Mouse (Mus musculus) forebrain, embryonic 16.5 days (tissue): ENCODE results near the gene Gm26602. TPM values are rescaled to one million over a fixed set of nuclear protein-coding genes. Genes with fewer than 3 reads are reported as not detected.
A peak's percentile ranks its signal among the peaks of the same experiment; 100 is the strongest.
"Not testable (repeated sequence)": the region's sequence is repeated elsewhere in the genome, so short reads cannot be mapped to it uniquely, and the experiment has no call there.

Source experiments
- ATAC-seq: fragments of 200-750 bp; cut with Nextera tagmentation; 2 replicates; pipeline ENCODE4 v1.8.0; 2017; ENCODE audit warnings: mild to moderate bottlenecking, moderate library complexity
- H3K27ac ChIP-seq: fragments of 300-500 bp; sonication (generic); 2 replicates; pipeline ENCODE4 v1.5.1; 2014; ENCODE audit warnings: low read length, control low read depth
- H3K27me3 ChIP-seq: fragments of 300-500 bp; sonication (generic); replicated peaks from 2 replicates; pipeline ENCODE4 v1.6.1; 2014; ENCODE audit warnings: low read length; ENCODE audit not compliant: control insufficient read depth, insufficient read depth
- H3K36me3 ChIP-seq: fragments of 300-500 bp; sonication (generic); 2 replicates; pipeline ENCODE4 v1.6.1; 2014; ENCODE audit not compliant: control insufficient read depth, insufficient read depth
- H3K4me1 ChIP-seq: fragments of 300-500 bp; sonication (generic); replicated peaks from 2 replicates; pipeline ENCODE4 v1.6.1; 2014; ENCODE audit warnings: low read length; ENCODE audit not compliant: control insufficient read depth, insufficient read depth
- H3K4me2 ChIP-seq: fragments of 300-500 bp; sonication (generic); 2 replicates; pipeline ENCODE4 v1.6.1; 2014; ENCODE audit warnings: mild to moderate bottlenecking, low read length, control low read depth
- H3K4me3 ChIP-seq: fragments of 300-500 bp; sonication (generic); replicated peaks from 2 replicates; pipeline ENCODE4 v1.5.1; 2014; ENCODE audit warnings: mild to moderate bottlenecking, low read length, control low read depth
- H3K9ac ChIP-seq: fragments of 300-500 bp; sonication (generic); replicated peaks from 2 replicates; pipeline ENCODE4 v1.6.1; 2014; ENCODE audit warnings: low read depth, low read length, control low read depth
- H3K9me3 ChIP-seq: fragments of 300-500 bp; sonication (generic); 2 replicates; pipeline ENCODE4 v1.6.1; 2016; ENCODE audit warnings: low read length; ENCODE audit not compliant: control insufficient read depth
- WGBS: fragments of 180-500 bp; shearing (Covaris S2); extraction: QIAGEN DNeasy Blood & Tissue Kit; methylation state at CpG from one replicate; pipeline ENCODE4 v1.1.7; 2014; 5-methylcytosine and 5-hydroxymethylcytosine counted together
- polyA plus RNA-seq: library from polyadenylated mRNA; unstranded; fragments of >200 nt; fragmentation: Nextera tagmentation; extraction: Ambion mirVana; gene quantifications from 2 replicates; pipeline ENCODE4 v1.2.1, GENCODE M21; 2015

Gm26602 gene
- polyA plus RNA-seq, 1 experiment from 2014 or later, result 36.3 TPM

DNA sequence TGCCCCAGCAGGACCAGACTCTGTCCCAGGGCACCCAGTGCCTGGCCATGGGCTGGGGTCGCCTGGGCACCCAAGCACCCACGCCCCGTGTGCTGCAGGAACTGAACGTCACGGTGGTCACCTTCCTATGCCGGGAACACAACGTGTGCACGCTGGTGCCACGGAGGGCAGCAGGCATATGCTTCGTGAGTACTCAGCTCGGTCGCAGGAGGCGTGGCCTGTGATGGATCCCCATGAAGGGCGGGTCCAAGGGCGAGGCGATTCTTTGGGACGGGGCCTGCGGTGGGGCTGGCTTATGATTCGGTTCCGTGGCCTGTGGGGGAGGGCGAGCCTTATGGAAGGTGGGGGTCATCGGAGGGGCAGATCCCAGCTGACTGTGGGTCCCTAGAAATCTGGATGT lies 28.7 kb upstream of the Gm26602 start:
- H3K9me3 ChIP-seq, result no peaks in the 10 kb centered on the region
- 9% methylated on average over 22 of the region's 22 CpGs for WGBS
- no peak overlapping the region for H3K27ac ChIP-seq
- H3K4me1 ChIP-seq, result peaks cover 4% of the 10 kb centered on the region; the same call in 1 of the 2 replicates
- peak overlapping the region; percentile 26; the same call in 1 of the 2 replicates for H3K9ac ChIP-seq
- no peak for ATAC-seq
- no peak overlapping the region for H3K4me3 ChIP-seq
- peaks cover 6% of the 10 kb centered on the region; the same call in 1 of the 2 replicates for H3K27me3 ChIP-seq
- H3K36me3 ChIP-seq, result no peaks in the 10 kb centered on the region
- no peak overlapping the region for H3K4me2 ChIP-seq

- no peak overlapping the region for H3K27ac ChIP-seq
- no peak overlapping the region; the same call in 1 of the 2 replicates for H3K9ac ChIP-seq
- H3K9me3 ChIP-seq, result no peaks in the 10 kb centered on the region
- H3K27me3 ChIP-seq, result peaks cover 6% of the 10 kb centered on the region; the same call in 1 of the 2 replicates
- no peak overlapping the region for H3K4me3 ChIP-seq
- peaks cover 4% of the 10 kb centered on the region; the same call in 1 of the 2 replicates for H3K4me1 ChIP-seq
- H3K36me3 ChIP-seq, result no peaks in the 10 kb centered on the region
- H3K4me2 ChIP-seq, result no peak overlapping the region
- 13% methylated on average over 22 of the region's 22 CpGs for WGBS
- 0 out of 2 replicates have a peak, but pooled peaks have one; percentile 27 for ATAC-seq
Observed at GRCm38 (mm10) chr10:79883297-79884084, 27.2 kb upstream of the Gm26602 start.

DNA sequence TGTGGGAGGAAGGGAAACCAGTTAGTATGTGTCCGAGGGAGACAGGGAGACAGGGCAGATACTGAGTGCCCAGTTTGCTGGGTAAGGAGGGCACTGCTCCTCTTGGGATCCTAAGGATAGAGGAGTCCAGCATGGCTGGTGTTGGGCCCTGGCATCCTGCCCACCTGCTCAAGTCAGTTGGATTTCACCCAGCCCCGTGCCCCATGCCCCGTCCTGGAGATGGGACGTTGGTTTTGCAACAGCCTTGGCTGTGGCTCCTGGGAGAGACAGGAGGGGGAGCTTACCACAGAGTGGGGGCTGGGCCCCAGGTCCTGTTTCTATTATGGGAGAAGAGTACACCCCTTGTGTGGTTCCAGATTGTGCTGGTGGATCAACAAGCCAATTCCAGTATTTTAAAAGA lies 26.2 kb upstream of the Gm26602 start:
- H3K36me3 ChIP-seq, result no peaks in the 10 kb centered on the region
- H3K4me3 ChIP-seq, result no peak overlapping the region
- no peak overlapping the region for H3K4me2 ChIP-seq
- no peak overlapping the region for H3K9ac ChIP-seq
- 45% methylated on average over 4 of the region's 4 CpGs for WGBS
- H3K27me3 ChIP-seq, result peaks cover 6% of the 10 kb centered on the region; the same call in 1 of the 2 replicates
- H3K9me3 ChIP-seq, result no peaks in the 10 kb centered on the region
- H3K27ac ChIP-seq, result no peak overlapping the region
- H3K4me1 ChIP-seq, result peaks cover 4% of the 10 kb centered on the region; the same call in 1 of the 2 replicates
- ATAC-seq, result no peak

DNA sequence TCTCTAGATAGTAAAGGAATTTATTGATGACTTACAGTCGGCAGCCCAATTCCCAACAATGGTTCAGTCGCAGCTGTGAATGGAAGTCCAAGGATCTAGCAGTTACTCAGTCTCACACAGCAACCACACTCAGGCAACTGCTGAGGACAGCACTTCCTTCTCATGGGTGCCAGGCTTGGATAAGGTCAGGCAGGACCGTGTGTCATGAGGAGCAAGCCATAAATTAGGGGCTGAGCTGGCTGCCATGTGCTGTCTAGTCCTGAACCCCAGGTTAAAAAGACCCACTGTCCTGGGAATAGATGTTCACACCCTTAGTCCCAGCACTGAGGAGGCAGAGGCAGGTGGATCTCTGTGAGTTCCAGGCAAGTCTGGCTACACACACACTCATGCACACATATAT lies 25.7 kb upstream of the Gm26602 start:
- H3K4me1 ChIP-seq, ATAC-seq, H3K9ac ChIP-seq, H3K27me3 ChIP-seq, H3K9me3 ChIP-seq, H3K4me2 ChIP-seq, H3K27ac ChIP-seq, H3K36me3 ChIP-seq, H3K4me3 ChIP-seq: not testable (repeated sequence)
- 73% methylated on average over 2 of the region's 3 CpGs for WGBS

DNA sequence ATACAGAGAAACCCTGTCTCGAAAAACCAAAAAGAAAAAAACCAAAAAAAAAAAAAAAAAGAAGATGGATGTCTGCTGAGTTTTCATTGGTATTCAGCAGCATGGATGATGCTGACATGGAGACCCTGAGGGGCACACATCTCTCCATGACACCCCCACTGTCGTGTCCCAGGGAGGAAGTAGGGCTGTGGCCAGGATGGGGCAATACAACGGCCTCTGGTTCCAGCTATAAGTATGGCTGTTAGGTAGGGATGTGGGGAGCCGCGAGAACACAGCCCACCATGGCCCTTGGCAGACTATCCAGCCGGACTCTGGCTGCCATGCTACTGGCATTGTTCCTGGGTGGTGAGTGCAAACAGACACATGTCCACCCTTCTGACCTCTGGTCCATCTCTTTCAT lies 24.6 kb upstream of the Gm26602 start, which contains the start of gene Elane:
TSS of gene Elane (plus strand) at position 194 of the 400 bp plus-strand sequence.
- H3K9ac ChIP-seq, result no peak within 1 kb of the TSS
- H3K4me3 ChIP-seq, result no peak within 1 kb of the TSS
- WGBS, result 86% methylated on average over 6 of the region's 6 CpGs
- H3K4me1 ChIP-seq, result peaks cover 4% of the 10 kb centered on the region; the same call in 1 of the 2 replicates
- no peak within 1 kb of the TSS for H3K4me2 ChIP-seq
- H3K36me3 ChIP-seq, result no peaks in the 10 kb centered on the region
- no peak within 1 kb of the TSS for H3K27ac ChIP-seq
- H3K27me3 ChIP-seq, result no peaks in the 10 kb centered on the region; the same call in 1 of the 2 replicates
- H3K9me3 ChIP-seq, result no peaks in the 10 kb centered on the region
- no peak for ATAC-seq

DNA sequence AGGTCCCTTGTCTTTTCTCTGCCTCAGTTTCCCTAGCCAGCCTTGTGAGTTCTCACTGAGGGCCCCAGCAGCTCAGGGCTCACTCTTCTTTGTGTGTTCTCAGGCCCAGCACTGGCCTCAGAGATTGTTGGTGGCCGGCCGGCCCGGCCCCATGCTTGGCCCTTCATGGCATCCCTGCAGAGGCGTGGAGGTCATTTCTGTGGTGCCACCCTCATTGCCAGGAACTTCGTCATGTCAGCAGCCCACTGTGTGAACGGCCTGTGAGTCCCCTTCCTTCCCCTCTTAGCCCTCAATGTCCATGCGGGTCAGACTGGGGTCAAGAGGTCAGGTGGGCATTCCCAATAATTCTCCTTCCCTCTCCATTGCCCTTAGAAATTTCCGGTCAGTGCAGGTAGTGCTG lies 24.0 kb upstream of the Gm26602 start:
- Histone ChIP-seq H3K4me3 (no peak overlapping the region), H3K4me2 (no peak overlapping the region), H3K27ac (no peak overlapping the region), H3K4me1 (peaks cover 4% of the 10 kb centered on the region; the same call in 1 of the 2 replicates), H3K9ac (no peak overlapping the region), H3K36me3 (no peaks in the 10 kb centered on the region), H3K27me3 (no peaks in the 10 kb centered on the region; the same call in 1 of the 2 replicates), H3K9me3 (no peaks in the 10 kb centered on the region)
- WGBS, result 82% methylated on average over 8 of the region's 8 CpGs
- ATAC-seq, result no peak

- no peak overlapping the region for H3K27ac ChIP-seq
- H3K4me3 ChIP-seq, result no peak overlapping the region
- no peak overlapping the region for H3K4me2 ChIP-seq
- WGBS, result 81% methylated on average over 2 of the region's 2 CpGs
- no peaks in the 10 kb centered on the region for H3K9me3 ChIP-seq
- no peak overlapping the region for H3K9ac ChIP-seq
- H3K27me3 ChIP-seq, result no peaks in the 10 kb centered on the region
- ATAC-seq, result no peak
- H3K36me3 ChIP-seq, result no peaks in the 10 kb centered on the region
- H3K4me1 ChIP-seq, result no peaks in the 10 kb centered on the region
Observed at GRCm38 (mm10) chr10:79889386-79889785, 21.3 kb upstream of the Gm26602 start.

DNA sequence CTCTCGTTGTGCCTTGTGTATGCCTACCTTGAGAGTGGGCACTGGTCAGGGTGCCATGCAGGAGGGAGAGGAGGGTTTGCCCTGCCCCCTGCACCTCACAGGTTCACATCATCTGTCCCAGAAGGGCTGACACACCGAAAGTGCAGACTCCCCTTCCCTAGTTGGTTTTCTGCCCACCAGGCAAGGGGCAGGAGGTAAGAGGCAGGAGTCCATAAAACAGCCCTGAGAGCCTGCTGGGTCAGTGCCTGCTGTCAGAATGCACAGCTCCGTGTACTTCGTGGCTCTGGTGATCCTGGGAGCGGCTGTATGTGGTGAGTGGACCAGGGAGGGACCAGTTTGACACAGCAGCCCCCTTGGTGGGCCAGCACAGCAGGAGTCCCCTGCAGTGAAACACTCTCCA lies 20.0 kb upstream of the Gm26602 start, which contains the start of gene Cfd:
TSS of gene Cfd (plus strand) at position 184 of the 400 bp plus-strand sequence.
- Histone ChIP-seq H3K9me3 (no peaks in the 10 kb centered on the region), H3K4me2 (no peak within 1 kb of the TSS), H3K36me3 (0 out of 2 replicates have a peak, but pooled peaks cover 2% of the 10 kb centered on the region), H3K9ac (no peak within 1 kb of the TSS), H3K27me3 (no peaks in the 10 kb centered on the region), H3K27ac (no peak within 1 kb of the TSS), H3K4me1 (no peaks in the 10 kb centered on the region), H3K4me3 (no peak within 1 kb of the TSS)
- ATAC-seq, result no peak
- WGBS, result 35% methylated on average over 5 of the region's 5 CpGs

- not testable (repeated sequence) for H3K36me3 ChIP-seq, H3K4me2 ChIP-seq, H3K9me3 ChIP-seq, H3K4me1 ChIP-seq, H3K27me3 ChIP-seq, H3K9ac ChIP-seq, H3K27ac ChIP-seq, H3K4me3 ChIP-seq
- 44% methylated on average over 22 of the region's 22 CpGs for WGBS
- ATAC-seq, result peak; percentile 69
Observed at GRCm38 (mm10) chr10:79892451-79893118, 18.1 kb upstream of the Gm26602 start.
